Mouse (Mus musculus) neural tube, embryonic 14.5 days (tissue): ENCODE data around the gene Lrp10. TPM values are rescaled to one million over a fixed set of nuclear protein-coding genes. Genes with fewer than 3 reads are reported as not detected.

Source experiments
- ATAC-seq: fragments of 200-750 bp; cut with Nextera tagmentation; 2 replicates; pipeline ENCODE4 v1.8.0; 2017; ENCODE audit warnings: low read depth, mild to moderate bottlenecking, moderate TSS enrichment, moderate library complexity
- H3K27ac ChIP-seq: fragments of 300-500 bp; sonication (generic); 2 replicates; pipeline ENCODE4 v1.5.1; 2014; ENCODE audit warnings: low read depth, mild to moderate bottlenecking, control low read depth, low read length, moderate library complexity, mixed read lengths
- H3K27me3 ChIP-seq: fragments of 300-500 bp; sonication (generic); 2 replicates; pipeline ENCODE4 v1.6.1; 2014; ENCODE audit warnings: low read length; ENCODE audit not compliant: control insufficient read depth, insufficient read depth
- H3K36me3 ChIP-seq: fragments of 300-500 bp; sonication (generic); 2 replicates; pipeline ENCODE4 v1.6.1; 2014; ENCODE audit warnings: low read length, mixed read lengths; ENCODE audit not compliant: control insufficient read depth, insufficient read depth
- H3K4me1 ChIP-seq: fragments of 300-500 bp; sonication (generic); 2 replicates; pipeline ENCODE4 v1.6.1; 2014; ENCODE audit warnings: low read length; ENCODE audit not compliant: control insufficient read depth, insufficient read depth
- H3K4me2 ChIP-seq: fragments of 300-500 bp; sonication (generic); 2 replicates; pipeline ENCODE4 v1.6.1; 2014; ENCODE audit warnings: mild to moderate bottlenecking, low read depth, low read length, control low read depth
- H3K4me3 ChIP-seq: fragments of 300-500 bp; sonication (generic); 2 replicates; pipeline ENCODE4 v1.5.1; 2014; ENCODE audit warnings: low read depth, low read length, control low read depth, mixed read lengths
- H3K9ac ChIP-seq: fragments of 300-500 bp; sonication (generic); replicated peaks from 2 replicates; pipeline ENCODE4 v1.6.1; 2014; ENCODE audit warnings: low read depth, mild to moderate bottlenecking, control low read depth, low read length, mixed read lengths
- H3K9me3 ChIP-seq: fragments of 300-500 bp; sonication (generic); 2 replicates; pipeline ENCODE4 v1.6.1; 2016; ENCODE audit warnings: low read length; ENCODE audit not compliant: control insufficient read depth
- WGBS: fragments of 180-500 bp; shearing (Covaris S2); extraction: QIAGEN DNeasy Blood & Tissue Kit; methylation state at CpG from one replicate; pipeline ENCODE4 v1.1.7; 2014; 5-methylcytosine and 5-hydroxymethylcytosine counted together
- polyA plus RNA-seq: library from polyadenylated mRNA; unstranded; fragments of >200 nt; fragmentation: Nextera tagmentation; extraction: Ambion mirVana; gene quantifications from 2 replicates; pipeline ENCODE4 v1.2.1, GENCODE M21; 2014

Gene Lrp10
- polyA plus RNA-seq, 1 experiment from 2014 or later, result 26.0 TPM

DNA sequence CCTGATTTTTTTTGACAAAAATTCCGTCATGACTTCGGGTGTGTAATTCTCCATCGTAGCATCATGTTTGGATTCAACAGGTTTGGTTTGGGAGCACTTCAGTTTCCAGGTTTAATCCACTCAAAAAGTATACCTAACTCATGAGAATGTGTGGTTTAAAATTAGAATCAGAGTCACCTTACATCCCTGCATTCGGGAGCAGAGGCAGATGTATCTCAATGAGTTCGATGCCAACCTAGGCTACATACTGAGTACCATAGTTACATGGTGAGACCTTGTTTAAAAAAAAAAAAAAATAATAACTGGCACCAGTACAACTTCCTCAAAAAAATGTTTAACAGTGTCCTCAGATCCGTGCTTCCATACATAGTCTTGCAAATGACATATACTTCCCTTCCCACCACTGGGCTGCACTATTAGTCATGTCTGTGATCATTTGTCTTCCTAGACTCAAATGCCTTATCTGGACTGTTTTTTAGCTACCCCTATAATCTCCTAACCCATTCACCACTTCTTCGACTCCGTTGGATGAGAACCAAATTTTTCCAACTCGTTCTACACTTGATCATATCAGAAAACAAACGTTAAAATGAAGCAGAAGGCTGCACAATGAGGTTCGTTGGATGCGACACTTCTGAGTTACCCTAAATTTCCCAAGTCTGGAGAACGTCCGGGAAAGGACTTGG, 37.8 kb upstream of the Lrp10 start:
- H3K36me3 ChIP-seq, result peaks cover 5% of the 10 kb centered on the region; the same call in 1 of the 2 replicates
- H3K27me3 ChIP-seq, result no peaks in the 10 kb centered on the region
- 0 out of 2 replicates have a peak, but pooled peaks have one; percentile 13 for ATAC-seq
- H3K4me3 ChIP-seq, result peak overlapping the region; percentile 95
- H3K4me1 ChIP-seq, result peaks cover 13% of the 10 kb centered on the region; the same call in 1 of the 2 replicates
- peak overlapping the region; percentile 82 for H3K9ac ChIP-seq
- no peaks in the 10 kb centered on the region for H3K9me3 ChIP-seq
- peak overlapping the region; percentile 63 for H3K4me2 ChIP-seq
- H3K27ac ChIP-seq, result peak overlapping the region; percentile 89
- WGBS, result 34% methylated on average over 14 of the region's 14 CpGs

DNA sequence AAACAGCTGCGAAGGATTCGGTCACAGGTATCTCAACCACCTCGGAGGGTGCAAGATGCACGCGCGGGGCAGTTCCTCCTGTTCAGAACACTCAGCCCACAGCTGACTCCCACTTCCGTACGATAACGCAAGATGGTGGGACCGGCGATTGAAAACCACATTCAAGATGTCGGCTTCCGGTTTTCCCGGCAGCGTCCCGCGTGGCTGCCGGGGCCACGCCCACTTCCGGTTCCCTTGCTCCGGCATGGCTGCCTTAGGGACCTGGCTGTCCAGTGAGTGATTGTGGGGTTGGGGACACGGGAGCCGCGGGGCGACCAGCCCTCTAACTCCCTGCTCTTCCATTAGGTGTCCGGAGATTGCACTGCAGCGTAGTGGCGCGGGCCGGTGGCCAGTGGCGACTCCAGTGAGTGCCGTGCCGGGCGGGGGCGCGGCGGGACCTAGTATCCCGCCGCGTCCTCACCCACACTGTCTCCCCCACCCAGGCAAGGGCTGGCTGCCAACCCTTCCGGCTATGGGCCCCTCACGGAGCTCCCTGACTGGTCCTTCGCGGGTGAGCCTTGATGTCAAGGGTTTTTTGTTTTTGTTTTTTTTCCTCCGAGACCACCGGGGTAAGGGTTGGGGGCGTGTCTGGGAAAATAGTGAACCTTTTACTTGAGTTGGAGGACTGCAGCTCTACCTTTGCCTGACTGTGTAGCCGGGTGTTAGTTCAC, 37.1 kb upstream of the Lrp10 start, which contains the start of gene Mrpl52:
TSS of gene Mrpl52 (plus strand) at position 221 of the 710 bp plus-strand sequence.
- H3K4me2 ChIP-seq, result peak within 1 kb of the TSS; percentile 63
- no peaks in the 10 kb centered on the region for H3K9me3 ChIP-seq
- H3K27me3 ChIP-seq, result no peaks in the 10 kb centered on the region
- H3K9ac ChIP-seq, result peak within 1 kb of the TSS; percentile 82
- peaks cover 5% of the 10 kb centered on the region; the same call in 1 of the 2 replicates for H3K36me3 ChIP-seq
- H3K4me3 ChIP-seq, result peak within 1 kb of the TSS; percentile 95
- H3K4me1 ChIP-seq, result peaks cover 13% of the 10 kb centered on the region; the same call in 1 of the 2 replicates
- peak within 1 kb of the TSS; percentile 89 for H3K27ac ChIP-seq
- WGBS, result under 1% methylated on average over 48 of the region's 48 CpGs
- peak; percentile 84 for ATAC-seq

DNA sequence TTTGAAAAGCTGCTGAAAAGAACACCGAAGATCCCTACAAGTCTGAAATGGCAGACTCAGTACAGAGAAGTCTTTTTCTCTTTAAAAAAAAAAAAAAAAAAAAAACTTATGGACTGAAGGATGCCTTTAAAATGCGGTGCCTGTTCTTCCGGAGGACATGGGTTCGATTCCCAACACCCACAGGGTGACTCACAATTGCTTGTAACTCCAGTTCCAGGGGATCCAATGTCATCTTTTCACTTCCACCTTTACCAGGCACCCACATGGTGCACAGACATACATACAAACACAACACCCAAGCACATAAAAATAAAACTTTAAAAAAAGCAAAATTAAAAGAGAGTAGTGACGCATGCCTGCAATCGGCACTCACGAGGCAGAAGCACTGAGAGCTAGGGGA, 36.2 kb upstream of the Lrp10 start:
- 0 out of 2 replicates have a peak, but pooled peaks cover 3% of the 10 kb centered on the region for H3K27me3 ChIP-seq
- H3K27ac ChIP-seq, result no peak overlapping the region
- ATAC-seq, result no peak
- peak overlapping the region; percentile 63; the same call in 1 of the 2 replicates for H3K4me2 ChIP-seq
- 92% methylated on average over 7 of the region's 7 CpGs for WGBS
- no peak overlapping the region for H3K9ac ChIP-seq
- peak overlapping the region; percentile 95 for H3K4me3 ChIP-seq
- H3K4me1 ChIP-seq, result peaks cover 13% of the 10 kb centered on the region; the same call in 1 of the 2 replicates
- H3K36me3 ChIP-seq, result peaks cover 5% of the 10 kb centered on the region; the same call in 1 of the 2 replicates
- no peaks in the 10 kb centered on the region for H3K9me3 ChIP-seq

DNA sequence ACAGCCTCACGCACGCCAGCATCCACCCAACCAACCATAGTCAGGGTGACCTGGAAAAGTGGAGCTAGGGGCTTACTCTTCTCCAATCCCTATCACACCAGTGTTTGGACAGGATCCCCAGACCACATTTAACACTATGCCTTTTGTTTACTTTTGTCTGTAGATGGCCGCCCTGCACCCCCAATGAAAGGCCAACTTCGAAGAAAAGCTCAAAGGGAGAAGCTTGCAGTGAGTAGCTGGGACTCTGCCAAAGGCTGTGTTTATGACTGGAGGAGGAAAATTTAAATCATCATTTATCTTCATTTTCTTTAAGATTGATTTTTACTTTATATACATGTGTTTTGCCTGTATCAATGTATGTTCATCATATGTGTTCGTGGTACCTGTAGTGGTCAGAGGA, 35.5 kb upstream of the Lrp10 start:
- Histone ChIP-seq H3K4me2 (no peak overlapping the region), H3K4me1 (peaks cover 13% of the 10 kb centered on the region; the same call in 1 of the 2 replicates), H3K9ac (no peak overlapping the region), H3K27me3 (0 out of 2 replicates have a peak, but pooled peaks cover 3% of the 10 kb centered on the region), H3K36me3 (peaks cover 5% of the 10 kb centered on the region; the same call in 1 of the 2 replicates), H3K27ac (no peak overlapping the region), H3K4me3 (no peak overlapping the region), H3K9me3 (no peaks in the 10 kb centered on the region)
- ATAC-seq, result no peak
- WGBS, result 92% methylated on average over 5 of the region's 5 CpGs

DNA sequence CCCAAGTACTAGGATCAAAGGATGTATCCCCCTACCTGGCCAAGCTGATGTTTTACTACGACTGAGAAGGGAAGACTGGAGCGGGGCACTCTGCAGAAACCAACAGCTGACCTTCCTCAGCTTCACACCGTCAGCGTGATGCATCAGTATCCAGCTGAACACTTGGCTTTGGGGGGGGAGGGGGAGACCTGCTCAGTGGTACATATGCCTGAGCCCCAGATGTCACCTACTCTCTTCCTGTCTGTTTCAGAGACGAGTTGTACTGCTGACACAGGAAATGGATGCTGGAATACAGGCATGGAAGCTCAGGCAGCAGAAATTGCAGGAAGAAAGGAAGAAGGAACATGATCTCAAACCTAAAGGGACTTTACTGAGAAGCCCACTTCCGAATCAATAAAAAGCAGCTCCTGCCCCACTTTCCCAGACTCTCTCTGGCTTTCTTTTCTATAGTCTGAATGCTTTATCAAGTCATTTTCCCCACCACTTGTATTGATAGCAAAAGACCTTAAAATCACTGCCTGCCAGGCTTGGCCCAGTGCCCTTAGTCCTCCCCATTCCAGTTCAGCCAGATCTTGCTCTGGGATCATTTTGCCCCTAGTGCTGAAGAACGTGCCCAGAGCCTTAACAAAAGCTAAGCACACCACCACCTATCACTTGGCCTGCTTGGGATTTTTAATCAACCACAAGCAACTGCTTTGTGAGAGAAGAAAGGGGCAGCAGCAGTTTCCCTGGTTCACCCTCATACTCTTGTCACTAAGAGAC, 34.4 kb upstream of the Lrp10 start:
- Histone ChIP-seq H3K27ac (peak overlapping the region; percentile 28; the same call in 1 of the 2 replicates), H3K36me3 (peaks cover 5% of the 10 kb centered on the region; the same call in 1 of the 2 replicates), H3K9me3 (no peaks in the 10 kb centered on the region), H3K27me3 (0 out of 2 replicates have a peak, but pooled peaks cover 3% of the 10 kb centered on the region), H3K9ac (no peak overlapping the region), H3K4me1 (peaks cover 13% of the 10 kb centered on the region; the same call in 1 of the 2 replicates), H3K4me2 (peak overlapping the region; percentile 7; the same call in 1 of the 2 replicates), H3K4me3 (no peak overlapping the region)
- 62% methylated on average over 7 of the region's 7 CpGs for WGBS
- no peak for ATAC-seq

DNA sequence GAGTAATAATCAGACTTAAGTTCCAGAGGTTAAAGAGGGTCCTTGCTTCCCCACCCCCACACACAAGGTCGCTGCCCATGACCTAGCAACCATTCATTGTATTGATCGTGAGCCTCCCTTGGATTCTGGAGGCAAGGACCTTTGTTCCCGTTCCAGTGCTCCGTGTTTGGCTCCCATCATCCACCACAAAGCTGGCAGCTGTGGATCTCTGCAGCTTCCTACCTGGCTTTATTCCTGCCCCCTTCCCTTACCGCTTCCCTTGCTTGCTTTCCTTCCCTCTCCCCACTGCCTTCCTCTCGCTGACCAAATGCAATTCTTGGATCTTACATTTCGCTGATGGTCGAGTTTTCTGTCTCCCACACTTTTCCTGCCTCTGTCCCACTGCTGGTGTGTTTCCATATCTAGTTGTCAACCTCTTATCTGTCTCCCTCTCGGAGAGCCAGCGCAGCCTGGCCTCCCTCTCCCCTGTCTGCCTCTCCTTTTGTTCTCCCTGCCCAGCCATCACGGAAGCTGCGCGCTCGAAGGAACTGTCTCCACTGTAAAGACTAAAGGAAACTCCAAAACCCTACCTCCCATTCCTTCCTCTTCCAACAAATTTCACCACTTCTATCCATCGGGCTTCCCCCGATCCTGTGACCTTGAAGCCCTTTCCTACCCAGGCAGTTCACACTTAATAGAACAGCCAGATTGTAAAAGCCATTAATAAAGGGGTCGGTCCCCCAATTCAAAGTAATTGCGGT, 33.4 kb upstream of the Lrp10 start:
- 4% methylated on average over 18 of the region's 18 CpGs for WGBS
- Histone ChIP-seq H3K9ac (peak overlapping the region; percentile 77), H3K36me3 (peaks cover 5% of the 10 kb centered on the region; the same call in 1 of the 2 replicates), H3K27me3 (0 out of 2 replicates have a peak, but pooled peaks cover 3% of the 10 kb centered on the region), H3K4me3 (peak overlapping the region; percentile 52), H3K9me3 (no peaks in the 10 kb centered on the region), H3K4me2 (peak overlapping the region; percentile 63), H3K4me1 (peaks cover 13% of the 10 kb centered on the region; the same call in 1 of the 2 replicates), H3K27ac (peak overlapping the region; percentile 79)
- no peak for ATAC-seq

DNA sequence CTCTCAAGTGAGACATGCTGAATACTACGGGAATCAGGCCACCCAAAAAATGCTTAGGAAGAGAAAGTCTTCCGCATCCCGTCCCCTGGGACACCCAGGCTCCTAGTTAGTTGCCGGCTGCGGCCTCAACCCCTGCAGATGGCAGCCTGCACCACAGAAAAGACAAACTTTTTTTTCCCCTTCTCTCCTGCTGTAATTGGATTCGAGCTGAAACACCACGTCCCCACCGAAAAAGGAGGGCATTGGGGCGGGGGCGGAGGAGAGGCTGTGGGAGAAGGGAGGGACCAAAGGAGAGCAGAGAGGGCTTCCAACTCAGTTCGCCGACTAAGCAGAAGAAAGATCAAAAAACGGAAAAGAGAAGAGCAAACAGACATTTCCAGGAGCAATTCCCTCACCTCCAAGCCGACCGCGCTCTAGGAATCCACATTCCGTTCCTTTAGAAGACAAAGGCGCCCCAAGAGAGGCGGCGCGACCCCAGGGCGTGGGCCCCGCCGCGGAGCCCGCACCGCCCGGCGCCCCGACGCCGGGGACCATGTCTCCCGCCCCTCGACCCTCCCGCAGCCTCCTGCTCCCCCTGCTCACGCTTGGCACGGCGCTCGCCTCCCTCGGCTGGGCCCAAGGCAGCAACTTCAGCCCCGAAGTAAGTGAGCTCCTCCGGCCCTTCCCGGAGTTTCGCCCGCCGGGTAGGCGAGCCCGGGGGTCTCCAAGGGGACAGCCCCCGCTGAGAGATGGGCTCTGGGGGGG, 32.4 kb upstream of the Lrp10 start, which contains the start of gene Mmp14:
TSS of gene Mmp14 (plus strand) at position 279 of the 744 bp plus-strand sequence.
- H3K9me3 ChIP-seq, result no peaks in the 10 kb centered on the region
- under 1% methylated on average over 43 of the region's 49 CpGs for WGBS

More for the DNA sequence above, 32.4 kb upstream of the Lrp10 start, which contains the start of gene Mmp14:
- peaks cover 5% of the 10 kb centered on the region; the same call in 1 of the 2 replicates for H3K36me3 ChIP-seq
- H3K4me2 ChIP-seq, result peak within 1 kb of the TSS; percentile 63
- peaks cover 13% of the 10 kb centered on the region; the same call in 1 of the 2 replicates for H3K4me1 ChIP-seq
- H3K27ac ChIP-seq, result peak within 1 kb of the TSS; percentile 79
- H3K4me3 ChIP-seq, result peak within 1 kb of the TSS; percentile 52
- peak within 1 kb of the TSS; percentile 77 for H3K9ac ChIP-seq
- 0 out of 2 replicates have a peak, but pooled peaks cover 3% of the 10 kb centered on the region for H3K27me3 ChIP-seq
- peak; percentile 18 for ATAC-seq
